Mouse (Mus musculus) stomach, postnatal 0 days (tissue): ENCODE measurements around the gene Krtap5-1.

Source experiments
- CTCF ChIP-seq: IDR thresholded peaks from 2 replicates; pipeline ENCODE4 v1.5.1; 2016; ENCODE audit warnings: antibody characterized with exemption, low read depth, mild to moderate bottlenecking, moderate library complexity
- EP300 ChIP-seq: optimal IDR thresholded peaks from 2 replicates; pipeline ENCODE3; 2016; ENCODE audit warnings: antibody characterized with exemption

GRCm38 (mm10) chr7:142335151-142335550, 38.2 kb upstream of the Krtap5-1 start:
- no peak for TF ChIP-seq CTCF
- TF ChIP-seq EP300 = no peak
